Mouse (Mus musculus): ENCODE measurements at regions not wholly inside any gene's neighbourhood (a gene's known extent, or its start where the extent isn't known, plus 50 kb on each side); places are given as distances from the start of the nearest gene placed in this dataset.

DNA sequence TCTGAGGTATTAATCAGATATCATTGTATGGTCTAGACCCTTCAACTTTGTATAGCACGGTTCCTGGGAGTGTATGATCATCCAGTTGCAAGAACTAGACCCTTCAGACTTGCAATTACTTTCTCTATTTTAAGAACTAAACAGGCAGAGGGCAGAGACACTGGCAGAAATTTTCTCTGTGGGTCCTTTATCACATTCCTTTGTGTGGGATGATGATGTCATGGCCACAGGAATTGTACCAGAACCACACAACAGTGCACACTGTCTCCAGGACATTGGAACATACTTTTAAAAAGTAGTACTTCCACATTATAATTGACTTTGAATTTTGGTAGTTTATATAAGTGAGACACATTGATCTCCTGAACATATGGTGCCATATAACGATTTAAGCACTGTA, 674.2 kb downstream of the Rfpl4b start:
- Histone ChIP-seq H3K4me1 (replicated peaks) (no peaks in the 10 kb centered on the region), H3K4me3 (no peak overlapping the region), H3K4me2 (no peak overlapping the region), H3K27me3 (no peaks in the 10 kb centered on the region), H3K9me3 (no peaks in the 10 kb centered on the region), H3K36me3 (no peaks in the 10 kb centered on the region), H3K9ac (no peak overlapping the region), H3K27ac (replicated peaks) (no peak overlapping the region)
- WGBS = 88% methylated on average over 2 of the region's 2 CpGs
- no peak for ATAC-seq (ENCODE audit: low FRiP score, low read depth)

DNA sequence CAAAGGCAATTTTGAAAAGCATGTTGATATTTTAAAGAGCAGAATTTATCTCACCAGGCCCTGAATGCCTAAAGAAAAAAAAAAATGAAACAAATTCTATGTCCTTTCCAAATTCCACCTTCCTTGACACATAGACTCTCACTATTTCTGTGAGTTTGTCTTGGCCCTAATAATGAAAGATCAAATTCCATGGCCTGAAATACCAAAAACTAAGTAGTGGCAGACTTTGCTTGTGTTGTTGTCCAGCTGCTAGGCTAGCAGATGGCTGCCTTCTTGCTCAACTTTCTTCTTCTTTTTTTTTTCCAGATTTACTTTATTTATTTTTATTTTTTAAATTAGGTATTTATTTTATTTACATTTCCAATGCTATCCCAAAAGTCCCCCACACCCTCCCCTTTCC, 682.4 kb downstream of the Rfpl4b start:
- H3K27me3 ChIP-seq = no peaks in the 10 kb centered on the region
- H3K4me1 ChIP-seq (replicated peaks) = no peaks in the 10 kb centered on the region
- no peak for ATAC-seq (ENCODE audit: low FRiP score, low read depth)
- H3K9ac ChIP-seq = no peak overlapping the region
- H3K4me2 ChIP-seq = no peak overlapping the region
- H3K36me3 ChIP-seq = no peaks in the 10 kb centered on the region
- H3K27ac ChIP-seq (replicated peaks) = no peak overlapping the region
- no peaks in the 10 kb centered on the region for H3K9me3 ChIP-seq
- no peak overlapping the region for H3K4me3 ChIP-seq

DNA sequence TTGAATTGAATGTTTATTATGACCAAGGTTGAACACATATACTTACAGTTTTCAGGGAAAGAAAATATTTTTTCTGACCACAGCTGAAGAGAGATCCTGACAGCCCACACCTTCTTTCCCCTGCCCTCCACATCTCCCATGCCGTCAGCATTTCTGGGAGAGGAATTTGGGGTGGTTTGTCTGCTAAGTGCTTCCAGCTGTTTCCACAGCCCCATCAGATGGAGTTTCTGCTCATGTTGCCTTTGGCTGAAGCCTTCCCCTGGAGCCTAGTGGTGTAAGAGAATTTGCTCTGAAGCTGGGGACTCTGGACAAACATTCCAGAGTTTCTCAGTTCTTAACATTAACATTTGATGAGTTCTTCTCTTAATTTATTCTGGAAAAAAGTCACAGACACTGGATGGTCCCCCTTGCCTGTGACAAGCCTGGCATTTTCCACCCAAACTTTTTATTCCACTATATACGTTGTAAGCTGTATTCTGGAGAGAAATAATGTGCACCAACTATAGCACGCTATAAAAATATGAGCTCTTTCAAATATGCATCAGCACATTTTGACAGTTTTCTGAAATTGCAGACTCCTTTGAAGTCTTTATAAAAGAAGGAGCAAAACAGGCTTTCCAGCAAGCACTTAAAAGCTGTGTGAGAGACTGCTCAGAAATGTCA, 699.5 kb downstream of the Rfpl4b start:
- Histone ChIP-seq H3K36me3 (no peaks in the 10 kb centered on the region), H3K4me2 (no peak overlapping the region), H3K9me3 (no peaks in the 10 kb centered on the region), H3K27me3 (no peaks in the 10 kb centered on the region), H3K9ac (no peak overlapping the region), H3K27ac (replicated peaks) (no peak overlapping the region), H3K4me1 (replicated peaks) (no peaks in the 10 kb centered on the region), H3K4me3 (no peak overlapping the region)
- ATAC-seq (ENCODE audit: low FRiP score, low read depth) = no peak
- 73% methylated on average over 3 of the region's 3 CpGs for WGBS

DNA sequence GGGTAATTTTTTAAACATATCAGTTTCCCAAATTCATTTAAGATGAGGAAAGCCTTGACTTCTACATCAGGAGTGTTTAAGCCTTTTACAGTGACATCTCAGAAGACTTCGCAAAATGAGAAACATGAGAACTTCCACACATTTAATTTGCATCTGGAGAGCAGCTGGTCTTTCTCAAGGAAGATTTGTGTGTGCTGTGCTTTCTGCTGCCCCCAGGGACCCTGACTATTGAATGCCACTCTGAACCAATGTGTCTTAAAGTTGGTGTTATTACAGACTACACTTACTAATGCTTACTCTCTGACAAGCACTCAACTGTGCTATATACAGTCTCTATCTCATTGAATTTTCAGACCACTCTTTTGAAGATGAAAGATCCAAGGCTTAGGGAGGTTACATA, 703.0 kb downstream of the Rfpl4b start:
- WGBS = 95% methylated on average over 1 of the region's 1 CpGs

DNA sequence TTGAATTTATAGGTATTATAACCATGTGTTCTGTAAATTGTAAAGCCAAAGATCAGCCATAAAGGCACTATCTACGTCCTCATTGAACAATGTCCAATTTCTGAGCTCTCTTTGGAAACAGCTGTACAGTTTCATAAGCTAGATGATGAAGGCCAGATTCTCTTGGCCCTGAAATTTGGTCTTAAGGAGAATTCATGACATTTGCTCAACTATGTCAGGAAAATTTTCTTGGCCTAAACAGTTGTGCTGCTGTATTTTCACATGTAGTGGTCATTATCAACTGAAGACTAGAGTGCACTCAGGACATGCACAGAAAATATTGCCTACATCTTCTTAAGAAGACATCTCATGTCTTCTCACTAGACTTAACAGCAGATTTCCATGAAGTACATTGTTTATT, 705.1 kb downstream of the Rfpl4b start:
- 87% methylated on average over 1 of the region's 1 CpGs for WGBS
- Histone ChIP-seq H3K4me2 (no peak overlapping the region), H3K27me3 (no peaks in the 10 kb centered on the region), H3K9me3 (no peaks in the 10 kb centered on the region), H3K27ac (replicated peaks) (no peak overlapping the region), H3K9ac (no peak overlapping the region), H3K4me1 (replicated peaks) (no peaks in the 10 kb centered on the region), H3K4me3 (no peak overlapping the region), H3K36me3 (no peaks in the 10 kb centered on the region)
- ATAC-seq (ENCODE audit: low FRiP score, low read depth) = no peak

More for the DNA sequence above, 703.0 kb downstream of the Rfpl4b start:
- Histone ChIP-seq H3K4me2 (no peak overlapping the region), H3K4me3 (no peak overlapping the region), H3K27me3 (no peaks in the 10 kb centered on the region), H3K4me1 (replicated peaks) (no peaks in the 10 kb centered on the region), H3K36me3 (no peaks in the 10 kb centered on the region), H3K9ac (no peak overlapping the region), H3K9me3 (no peaks in the 10 kb centered on the region), H3K27ac (replicated peaks) (no peak overlapping the region)
- ATAC-seq (ENCODE audit: low FRiP score, low read depth) = no peak

DNA sequence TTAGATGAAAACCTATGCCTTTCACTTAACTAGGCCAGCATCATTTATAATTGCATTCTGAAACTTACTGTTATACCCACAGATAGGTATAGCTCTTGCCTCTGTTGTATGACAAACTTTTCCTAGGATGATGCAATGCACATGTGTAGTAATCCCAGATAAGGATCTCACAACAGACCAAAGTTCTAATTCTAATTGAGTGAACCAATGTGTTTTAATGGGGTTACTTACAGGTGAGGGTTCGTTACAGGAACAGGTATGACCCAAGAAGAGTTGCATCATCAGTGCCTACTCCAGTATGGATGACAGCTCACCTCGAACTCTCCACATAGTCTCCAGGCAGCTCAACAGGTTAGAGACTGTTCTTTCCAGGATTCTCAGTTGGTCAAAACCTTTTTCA, 707.4 kb downstream of the Rfpl4b start:
- Histone ChIP-seq H3K27me3 (no peaks in the 10 kb centered on the region), H3K9ac (no peak overlapping the region)
- 88% methylated on average over 2 of the region's 2 CpGs for WGBS

DNA sequence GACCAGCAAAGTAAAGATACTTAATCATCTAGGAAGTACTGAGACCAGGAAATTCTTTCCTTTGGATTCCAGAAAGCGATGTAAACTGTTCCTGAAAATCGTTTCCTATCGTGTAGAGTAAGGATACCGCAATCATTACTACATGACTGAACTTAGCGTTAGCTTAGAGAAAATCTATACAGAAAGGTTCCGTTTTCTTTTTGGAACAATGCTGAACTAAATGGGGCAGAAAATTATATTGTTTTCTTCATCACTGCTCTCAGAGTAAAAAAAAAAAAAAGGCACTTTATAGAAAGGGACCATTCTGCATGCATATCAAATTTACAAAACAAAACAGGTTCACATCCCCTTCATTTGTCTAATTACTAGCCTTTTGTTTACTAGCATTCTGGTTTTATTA, 713.0 kb downstream of the Rfpl4b start:
- ATAC-seq (ENCODE audit: low FRiP score, low read depth) = no peak
- Histone ChIP-seq H3K27ac (replicated peaks) (no peak overlapping the region), H3K4me3 (no peak overlapping the region), H3K9ac (no peak overlapping the region), H3K4me2 (no peak overlapping the region), H3K27me3 (no peaks in the 10 kb centered on the region), H3K36me3 (no peaks in the 10 kb centered on the region), H3K4me1 (replicated peaks) (no peaks in the 10 kb centered on the region), H3K9me3 (no peaks in the 10 kb centered on the region)
- 51% methylated on average over 6 of the region's 6 CpGs for WGBS

More for the DNA sequence above, 707.4 kb downstream of the Rfpl4b start:
- no peaks in the 10 kb centered on the region for H3K9me3 ChIP-seq
- H3K4me2 ChIP-seq = no peak overlapping the region
- ATAC-seq (ENCODE audit: low FRiP score, low read depth) = no peak
- H3K4me3 ChIP-seq = no peak overlapping the region
- no peak overlapping the region for H3K27ac ChIP-seq (replicated peaks)
- no peaks in the 10 kb centered on the region for H3K4me1 ChIP-seq (replicated peaks)
- no peaks in the 10 kb centered on the region for H3K36me3 ChIP-seq

DNA sequence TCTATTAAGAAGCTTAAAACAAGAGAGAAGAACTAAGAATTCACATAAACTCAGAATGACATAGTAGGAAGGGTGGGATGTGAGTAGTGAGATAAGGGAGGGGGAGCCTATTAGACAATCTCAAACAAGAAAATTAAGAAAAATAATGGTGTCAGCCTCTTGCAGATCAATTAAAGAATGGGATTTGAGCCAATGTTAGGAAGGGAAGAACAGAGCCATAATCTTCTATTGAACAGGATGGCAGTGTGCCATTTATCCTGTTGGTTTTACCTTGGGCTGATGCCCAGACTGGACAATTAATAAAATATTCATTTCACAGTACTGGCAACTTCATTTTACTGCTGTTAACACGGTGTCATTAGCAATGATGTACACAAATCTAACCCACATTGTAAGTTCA, 718.0 kb downstream of the Rfpl4b start:
- ATAC-seq (ENCODE audit: low FRiP score, low read depth) = peak; percentile 69
- H3K9ac ChIP-seq = no peak overlapping the region
- H3K36me3 ChIP-seq = no peaks in the 10 kb centered on the region
- WGBS = 38% methylated on average over 1 of the region's 1 CpGs
- H3K4me2 ChIP-seq = no peak overlapping the region
- H3K4me3 ChIP-seq = no peak overlapping the region
- H3K9me3 ChIP-seq = no peaks in the 10 kb centered on the region
- H3K27me3 ChIP-seq = no peaks in the 10 kb centered on the region
- no peak overlapping the region for H3K27ac ChIP-seq (replicated peaks)
- H3K4me1 ChIP-seq (replicated peaks) = no peaks in the 10 kb centered on the region

DNA sequence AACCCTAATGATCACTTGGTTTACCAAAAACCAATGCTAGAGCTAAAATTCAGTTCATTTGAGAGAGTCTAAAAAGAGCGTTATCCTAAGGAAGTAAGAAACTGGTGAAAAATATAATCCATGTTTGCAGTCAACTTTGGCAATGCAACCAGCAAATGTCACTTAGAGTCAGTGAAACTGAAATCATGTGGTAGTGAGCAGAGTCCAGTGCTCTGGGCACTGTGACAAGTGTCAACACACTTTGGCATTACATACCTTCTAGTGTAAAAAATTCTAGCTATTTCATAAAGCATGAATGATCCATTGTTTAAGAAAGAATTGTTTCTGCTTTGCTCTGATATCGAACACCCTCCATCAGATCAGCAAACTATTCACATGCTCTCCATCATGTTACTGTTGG, 743.1 kb downstream of the Rfpl4b start:
- Histone ChIP-seq H3K36me3 (no peaks in the 10 kb centered on the region), H3K27ac (replicated peaks) (no peak overlapping the region), H3K9ac (no peak overlapping the region), H3K4me1 (replicated peaks) (no peaks in the 10 kb centered on the region), H3K27me3 (no peaks in the 10 kb centered on the region), H3K9me3 (peaks cover 4% of the 10 kb centered on the region; the same call in 1 of the 2 replicates), H3K4me3 (no peak overlapping the region), H3K4me2 (no peak overlapping the region)
- 95% methylated on average over 2 of the region's 2 CpGs for WGBS
- no peak for ATAC-seq (ENCODE audit: low FRiP score, low read depth)

DNA sequence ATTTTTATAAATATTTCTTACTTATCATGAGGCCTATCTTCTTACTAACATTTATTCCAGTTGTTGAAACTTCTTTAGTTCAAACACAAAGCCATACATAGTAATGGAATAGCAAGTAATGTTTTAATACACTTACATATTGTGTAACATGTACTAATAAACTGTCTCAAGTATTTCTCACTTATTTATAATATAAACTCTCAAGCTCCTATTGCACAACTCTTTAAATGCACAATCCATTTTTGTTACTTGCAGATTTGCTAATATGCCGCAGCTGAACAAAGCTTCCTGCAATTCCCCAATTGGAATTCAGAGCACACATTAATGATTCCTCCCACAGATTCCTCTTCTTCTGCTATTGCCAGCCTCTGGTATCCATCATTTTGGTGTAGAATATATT, 749.2 kb downstream of the Rfpl4b start:
- Histone ChIP-seq H3K9ac (no peak overlapping the region), H3K4me2 (no peak overlapping the region), H3K27me3 (no peaks in the 10 kb centered on the region), H3K4me3 (no peak overlapping the region), H3K4me1 (replicated peaks) (no peaks in the 10 kb centered on the region), H3K27ac (replicated peaks) (no peak overlapping the region), H3K9me3 (no peaks in the 10 kb centered on the region), H3K36me3 (no peaks in the 10 kb centered on the region)
- no peak for ATAC-seq (ENCODE audit: low FRiP score, low read depth)
- WGBS = 64% methylated on average over 1 of the region's 1 CpGs

DNA sequence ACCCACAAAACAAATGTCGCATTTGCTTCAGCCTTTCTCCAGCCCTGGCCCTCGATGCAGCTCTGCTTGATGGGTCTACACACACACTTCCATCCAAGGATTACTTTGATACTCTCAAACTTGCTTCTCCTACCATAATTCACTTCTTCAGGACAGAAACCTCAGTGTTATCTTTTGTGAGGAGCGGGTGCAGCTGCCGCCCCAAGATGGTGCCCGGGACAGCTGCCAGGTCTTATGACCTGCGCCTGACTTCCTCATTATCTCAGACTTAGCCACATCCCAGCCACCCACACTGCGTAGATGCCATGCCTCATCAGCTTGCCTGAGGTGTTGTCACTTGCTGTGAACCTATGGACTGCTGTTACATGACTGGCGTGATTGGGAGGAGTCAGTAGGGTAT, 762.5 kb downstream of the Rfpl4b start:
- ATAC-seq (ENCODE audit: low FRiP score, low read depth) = no peak
- Histone ChIP-seq H3K4me3 (no peak overlapping the region), H3K27me3 (no peaks in the 10 kb centered on the region), H3K27ac (replicated peaks) (no peak overlapping the region), H3K4me1 (replicated peaks) (no peaks in the 10 kb centered on the region), H3K36me3 (0 out of 2 replicates have a peak, but pooled peaks cover 3% of the 10 kb centered on the region), H3K9me3 (no peaks in the 10 kb centered on the region), H3K4me2 (no peak overlapping the region), H3K9ac (no peak overlapping the region)
- WGBS = 91% methylated on average over 8 of the region's 8 CpGs

DNA sequence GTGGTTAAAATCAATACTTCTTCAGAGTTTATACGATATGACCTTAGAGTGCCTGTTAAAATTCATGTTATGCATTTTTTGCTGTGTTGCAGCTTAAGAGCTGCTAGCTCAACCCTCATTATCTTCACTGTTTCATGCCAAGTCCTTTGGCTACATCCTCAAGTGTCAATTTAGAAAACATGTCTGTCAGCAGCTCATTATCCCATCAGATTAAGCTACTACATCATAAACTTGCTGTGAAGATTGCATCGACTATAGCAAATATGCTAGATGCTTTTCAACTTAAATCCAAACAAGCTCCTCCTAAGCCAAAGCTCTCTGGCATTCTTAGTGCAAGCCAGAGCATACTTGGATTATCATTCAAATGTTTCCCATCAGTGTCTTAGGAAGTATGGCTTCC, 811.1 kb downstream of the Rfpl4b start:
- ATAC-seq (ENCODE audit: low FRiP score, low read depth) = no peak
- no peaks in the 10 kb centered on the region for H3K36me3 ChIP-seq
- H3K27ac ChIP-seq (replicated peaks) = no peak overlapping the region
- H3K4me2 ChIP-seq = no peak overlapping the region
- H3K9ac ChIP-seq = no peak overlapping the region
- no peak overlapping the region for H3K4me3 ChIP-seq
- no peaks in the 10 kb centered on the region for H3K4me1 ChIP-seq (replicated peaks)
- no peaks in the 10 kb centered on the region for H3K9me3 ChIP-seq
- WGBS = 75% methylated on average over 2 of the region's 2 CpGs
- H3K27me3 ChIP-seq = no peaks in the 10 kb centered on the region

DNA sequence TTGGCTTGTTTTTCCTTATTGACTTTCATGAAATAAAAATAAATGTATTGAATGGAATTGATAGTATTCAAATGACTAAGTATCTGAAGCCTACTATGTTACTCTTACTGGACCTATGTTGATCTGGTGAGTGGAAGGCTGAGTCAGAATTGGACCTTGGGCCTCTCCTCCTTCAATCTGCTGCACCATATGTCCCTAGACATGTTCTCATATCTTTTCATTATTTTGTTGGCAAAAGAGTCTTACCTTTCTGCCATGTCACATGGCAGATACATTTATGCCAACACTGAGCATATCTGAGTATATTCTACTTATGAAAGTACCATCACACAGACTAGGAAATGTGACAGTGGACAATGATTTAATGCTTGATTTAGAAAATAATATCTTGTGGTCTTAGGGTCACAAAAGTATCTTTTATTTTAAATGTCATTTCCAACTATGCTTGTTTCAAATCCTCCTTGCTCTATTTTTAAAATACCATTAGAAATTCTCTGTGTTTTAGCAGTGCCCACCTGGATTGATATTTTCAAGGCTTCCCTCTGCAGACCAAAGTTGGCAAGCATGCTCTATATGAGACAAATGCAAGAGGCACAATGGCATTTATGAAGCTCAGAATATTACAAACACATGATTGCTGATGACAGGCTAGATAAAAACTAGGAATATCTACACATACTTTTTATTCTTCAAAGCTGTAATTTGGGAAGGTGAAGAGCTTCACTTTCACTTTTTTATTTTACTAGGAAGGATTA, 825.7 kb downstream of the Rfpl4b start:
- H3K4me2 ChIP-seq = no peak overlapping the region

More for the DNA sequence above, 825.7 kb downstream of the Rfpl4b start:
- no peak overlapping the region for H3K27ac ChIP-seq (replicated peaks)
- H3K4me1 ChIP-seq (replicated peaks) = no peaks in the 10 kb centered on the region
- H3K36me3 ChIP-seq = no peaks in the 10 kb centered on the region
- no peaks in the 10 kb centered on the region for H3K27me3 ChIP-seq
- no peak for ATAC-seq (ENCODE audit: low FRiP score, low read depth)
- H3K4me3 ChIP-seq = no peak overlapping the region
- no peak overlapping the region for H3K9ac ChIP-seq
- H3K9me3 ChIP-seq = no peaks in the 10 kb centered on the region
